Mouse (Mus musculus): Measurements from ENCODE around the gene Lgi1. TPM values are rescaled to one million over a fixed set of nuclear protein-coding genes. Genes with fewer than 3 reads are reported as not detected.

Lgi1 gene
- total RNA-seq (2022) = under 1 TPM; 0.42 to 0.84 (median 0.56) TPM

- DNase-seq = no peak
Observed at GRCm38 (mm10) chr19:38264505-38265500, at the start of gene Lgi1. Gene Lgi1, plus strand, starts transcription at chr19:38264536.

- no peak for DNase-seq
Observed at GRCm38 (mm10) chr19:38217696-38218095, 46.6 kb upstream of the Lgi1 start.

- no peak for DNase-seq
Observed at GRCm38 (mm10) chr19:38223356-38223904, 40.9 kb upstream of the Lgi1 start.

GRCm38 (mm10) chr19:38223905-38224684 lies 40.2 kb upstream of the Lgi1 start, which contains the start of gene Fra10ac1:
Gene Fra10ac1, minus strand, starts transcription at chr19:38224156.
- peak; percentile 84 for DNase-seq

GRCm38 (mm10) chr19:38224685-38225060 lies 39.7 kb upstream of the Lgi1 start:
- no peak for DNase-seq

- no peak for DNase-seq
Observed at GRCm38 (mm10) chr19:38228699-38229098, 35.6 kb upstream of the Lgi1 start.

- no peak for DNase-seq
Observed at GRCm38 (mm10) chr19:38232087-38232486, 32.2 kb upstream of the Lgi1 start.

GRCm38 (mm10) chr19:38232516-38232915 lies 31.8 kb upstream of the Lgi1 start:
- DNase-seq = no peak

GRCm38 (mm10) chr19:38236526-38236925 lies 27.8 kb upstream of the Lgi1 start:
- no peak for DNase-seq

- no peak for DNase-seq
Observed at GRCm38 (mm10) chr19:38237834-38238212, 26.5 kb upstream of the Lgi1 start.

GRCm38 (mm10) chr19:38238213-38238951 lies 26.0 kb upstream of the Lgi1 start:
- no peak for DNase-seq

GRCm38 (mm10) chr19:38242314-38242852 lies 22.0 kb upstream of the Lgi1 start:
- no peak for DNase-seq

- DNase-seq = no peak
Observed at GRCm38 (mm10) chr19:38244748-38245147, 19.6 kb upstream of the Lgi1 start.

GRCm38 (mm10) chr19:38245361-38246176 lies 18.8 kb upstream of the Lgi1 start:
- no peak for DNase-seq

- no peak for DNase-seq
Observed at GRCm38 (mm10) chr19:38246177-38246622, 18.1 kb upstream of the Lgi1 start.

GRCm38 (mm10) chr19:38249627-38250026 lies 14.7 kb upstream of the Lgi1 start:
- no peak for DNase-seq

- no peak for DNase-seq
Observed at GRCm38 (mm10) chr19:38253796-38254195, 10.5 kb upstream of the Lgi1 start.

GRCm38 (mm10) chr19:38258651-38259065 lies 5.7 kb upstream of the Lgi1 start:
- no peak for DNase-seq

- DNase-seq = no peak
Observed at GRCm38 (mm10) chr19:38259436-38259835, 4.9 kb upstream of the Lgi1 start.

GRCm38 (mm10) chr19:38260346-38260745 lies 4.0 kb upstream of the Lgi1 start:
- no peak for DNase-seq

- no peak for DNase-seq
Observed at GRCm38 (mm10) chr19:38261351-38261750, 3.0 kb upstream of the Lgi1 start.

Measured in adrenal gland, adult 8-10 months (tissue).